Mouse (Mus musculus): Measurements from ENCODE around the gene Lgr4. TPM values are rescaled to one million over a fixed set of nuclear protein-coding genes. Genes with fewer than 3 reads are reported as not detected.

Gene Lgr4
- total and polyA plus RNA-seq, 3 experiments, result 4.3 to 4.5 TPM; not detected in 1

DNA sequence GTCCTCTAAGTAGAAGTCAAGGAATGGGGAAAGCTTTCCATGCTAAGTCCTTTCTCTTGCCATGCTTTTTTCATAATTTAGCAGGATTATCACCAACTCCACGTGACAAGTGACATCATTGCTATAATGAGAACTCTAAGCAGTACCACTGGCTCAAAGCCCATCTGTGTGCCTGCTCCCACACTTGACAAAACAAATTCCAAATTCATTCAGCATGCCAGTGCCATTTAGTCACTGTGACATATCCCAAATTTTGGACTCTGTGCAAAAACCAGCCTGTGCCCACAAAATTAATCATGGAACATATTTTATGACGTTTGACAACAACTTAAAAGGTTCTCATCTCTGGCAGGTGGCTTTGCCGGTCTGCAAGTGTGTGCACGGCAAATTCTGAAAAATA is 33.3 kb upstream of the Lgr4 start:
- H3K4me3 ChIP-seq (ENCODE audit: control insufficient read depth in 1 of 2, insufficient read depth in 1 of 2, low read depth in 2 of 2, low read length in 2 of 2), result no peak overlapping the region
- no peak overlapping the region for H3K9ac ChIP-seq (ENCODE audit: control insufficient read depth, low read depth, low read length, poor library complexity, severe bottlenecking)
- H3K27ac ChIP-seq (ENCODE audit: control insufficient read depth, low read depth, low read length), result no peak overlapping the region
- H3K27me3 ChIP-seq (ENCODE audit: control insufficient read depth in 1 of 2, insufficient read depth in 2 of 2, low read length in 2 of 2), result peaks cover 3 to 4% of the 10 kb centered on the region in 2 experiments
- no peaks in the 10 kb centered on the region for H3K79me2 ChIP-seq (ENCODE audit: control insufficient read depth, insufficient read depth, low read length, poor library complexity)
- H3K36me3 ChIP-seq (ENCODE audit: control insufficient read depth in 1 of 2, insufficient read depth in 2 of 2, low read length in 2 of 2), result no peaks in the 10 kb centered on the region
- H3K4me1 ChIP-seq (ENCODE audit: control insufficient read depth in 1 of 2, insufficient read depth in 2 of 2, low read length in 2 of 2), result no peaks in the 10 kb centered on the region
- TF ChIP-seq CTCF (IDR thresholded peaks at IDR 0.05 in 2 of 3, conservative IDR thresholded peaks at IDR 0.05 in 1 of 3; ENCODE audit: control insufficient read depth in 1 of 3, insufficient read depth in 1 of 3, low read depth in 2 of 3, low read length in 3 of 3, poor library complexity in 1 of 3, severe bottlenecking in 1 of 3), result no peak
- TF ChIP-seq MAX (IDR thresholded peaks at IDR 0.05; ENCODE audit: low read length), result no peak
- no peak for TF ChIP-seq MAFK (IDR thresholded peaks at IDR 0.05; ENCODE audit: borderline replicate concordance, low read depth, low read length)
- TF ChIP-seq ZMIZ1 (IDR thresholded peaks at IDR 0.05; ENCODE audit: low read depth, low read length), result no peak
- no peak for TF ChIP-seq MYB (IDR thresholded peaks at IDR 0.05; ENCODE audit: low read depth, low read length)
- TF ChIP-seq NELFE (IDR thresholded peaks at IDR 0.05; ENCODE audit: low read depth, low read length), result no peak
- no peak for TF ChIP-seq UBTF (IDR thresholded peaks at IDR 0.05; ENCODE audit: borderline replicate concordance, insufficient read depth, low read depth, low read length)
- no peak for TF ChIP-seq ZNF384 (IDR thresholded peaks at IDR 0.05; ENCODE audit: low read depth, low read length)
- no peak for DNase-seq (ENCODE audit: low read depth, low spot score)
- H3K9me3 ChIP-seq (replicated peaks; ENCODE audit: insufficient read depth, low read length), result no peaks in the 10 kb centered on the region

DNA sequence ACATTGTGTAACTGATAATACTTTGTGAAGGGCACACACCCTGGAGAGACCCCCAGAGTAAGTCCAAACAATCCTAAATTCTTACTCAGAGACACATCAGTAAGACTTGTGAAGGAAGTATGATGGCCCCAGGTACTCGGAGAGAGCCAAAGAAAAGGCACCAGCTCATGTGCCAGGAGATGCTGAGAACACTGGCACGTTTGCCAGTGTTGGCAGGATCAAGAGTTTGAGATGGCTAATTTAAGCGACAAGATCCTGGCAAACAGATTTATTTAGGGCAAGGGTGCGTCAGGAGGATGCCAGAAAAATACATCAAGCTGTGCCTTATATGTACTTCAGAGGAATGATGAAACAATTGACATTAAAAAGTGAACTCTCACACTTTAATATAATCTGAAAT is 32.9 kb upstream of the Lgr4 start:
- TF ChIP-seq USF2 (IDR thresholded peaks at IDR 0.05; ENCODE audit: borderline replicate concordance in 1 of 2, insufficient read depth in 1 of 2, low read depth in 1 of 2, low read length in 2 of 2) (no peak), MAZ (IDR thresholded peaks at IDR 0.05; ENCODE audit: low read depth, low read length) (no peak), SIN3A (IDR thresholded peaks at IDR 0.05; ENCODE audit: low read length) (no peak), CTCF (IDR thresholded peaks at IDR 0.05 in 2 of 3, conservative IDR thresholded peaks at IDR 0.05 in 1 of 3; ENCODE audit: control insufficient read depth in 1 of 3, insufficient read depth in 1 of 3, low read depth in 2 of 3, low read length in 3 of 3, poor library complexity in 1 of 3, severe bottlenecking in 1 of 3) (no peak), POLR2AphosphoS5 (IDR thresholded peaks at IDR 0.05; ENCODE audit: borderline replicate concordance, low read depth, low read length) (no peak), GATA1 (IDR thresholded peaks at IDR 0.05; ENCODE audit: low read depth, low read length) (no peak), POLR2AphosphoS2 (IDR thresholded peaks at IDR 0.05; ENCODE audit: low read length) (no peak), MYB (IDR thresholded peaks at IDR 0.05; ENCODE audit: low read depth, low read length) (no peak), RCOR1 (IDR thresholded peaks at IDR 0.05; ENCODE audit: low read depth, low read length) (no peak), TCF12 (IDR thresholded peaks at IDR 0.05; ENCODE audit: low read depth, low read length) (no peak)
- no peaks in the 10 kb centered on the region for H3K36me3 ChIP-seq (ENCODE audit: control insufficient read depth in 1 of 2, insufficient read depth in 2 of 2, low read length in 2 of 2)
- H3K4me1 ChIP-seq (ENCODE audit: control insufficient read depth in 1 of 2, insufficient read depth in 2 of 2, low read length in 2 of 2), result no peaks in the 10 kb centered on the region
- no peak overlapping the region for H3K9ac ChIP-seq (ENCODE audit: control insufficient read depth, low read depth, low read length, poor library complexity, severe bottlenecking)
- no peaks in the 10 kb centered on the region for H3K79me2 ChIP-seq (ENCODE audit: control insufficient read depth, insufficient read depth, low read length, poor library complexity)
- no peak overlapping the region for H3K4me3 ChIP-seq (ENCODE audit: control insufficient read depth in 1 of 2, insufficient read depth in 1 of 2, low read depth in 2 of 2, low read length in 2 of 2)
- H3K27me3 ChIP-seq (ENCODE audit: control insufficient read depth in 1 of 2, insufficient read depth in 2 of 2, low read length in 2 of 2), result peaks cover 3 to 4% of the 10 kb centered on the region in 2 experiments
- H3K27ac ChIP-seq (ENCODE audit: control insufficient read depth, low read depth, low read length), result no peak overlapping the region
- DNase-seq (ENCODE audit: low read depth, low spot score), result no peak
- no peaks in the 10 kb centered on the region for H3K9me3 ChIP-seq (replicated peaks; ENCODE audit: insufficient read depth, low read length)

Data from MEL (cell line).